Mouse (Mus musculus) frontal cortex, postnatal 14 days (tissue): Measurements from ENCODE around the gene Gpi1.
A peak's percentile ranks its signal among the peaks of the same experiment; 100 is the strongest.
"Not testable (repeated sequence)": the region's sequence is repeated elsewhere in the genome, so short reads cannot be mapped to it uniquely, and the experiment has no call there.

Experiments
- DNase-seq, 2 experiments: peaks; one replicate each; pipeline ENCODE4 v3.0.0; 2022; ENCODE audit warnings: low spot score in 2 of 2

Gene Gpi1

GRCm38 (mm10) chr7:34229691-34230111 is 435 bp downstream of the Gpi1 start:
- peak; percentile 47 to 50 for DNase-seq

- no peak for DNase-seq
Observed at GRCm38 (mm10) chr7:34229153-34229552, 983 bp downstream of the Gpi1 start.

- DNase-seq, result no peak
Observed at GRCm38 (mm10) chr7:34228641-34229040, 1.5 kb downstream of the Gpi1 start.

GRCm38 (mm10) chr7:34226846-34227245 is 3.3 kb downstream of the Gpi1 start:
- no peak for DNase-seq

- DNase-seq, result no peak
Observed at GRCm38 (mm10) chr7:34226086-34226485, 4.0 kb downstream of the Gpi1 start.

GRCm38 (mm10) chr7:34224308-34224707 is 5.8 kb downstream of the Gpi1 start:
- DNase-seq, result no peak

GRCm38 (mm10) chr7:34222340-34222739 is 7.8 kb downstream of the Gpi1 start:
- no peak for DNase-seq

GRCm38 (mm10) chr7:34221594-34222250 is 8.4 kb downstream of the Gpi1 start:
- no peak for DNase-seq

GRCm38 (mm10) chr7:34218496-34218895 is 11.6 kb downstream of the Gpi1 start:
- no peak for DNase-seq

GRCm38 (mm10) chr7:34216474-34216873 is 13.7 kb downstream of the Gpi1 start:
- DNase-seq, result no peak

- no peak for DNase-seq
Observed at GRCm38 (mm10) chr7:34215481-34215880, 14.7 kb downstream of the Gpi1 start.

- DNase-seq, result no peak
Observed at GRCm38 (mm10) chr7:34214644-34215043, 15.5 kb downstream of the Gpi1 start.

GRCm38 (mm10) chr7:34213281-34213680 is 16.9 kb downstream of the Gpi1 start:
- DNase-seq, result no peak

GRCm38 (mm10) chr7:34208027-34208745 is 21.9 kb downstream of the Gpi1 start:
- no peak for DNase-seq

- no peak for DNase-seq
Observed at GRCm38 (mm10) chr7:34206331-34206730, 23.8 kb downstream of the Gpi1 start.

- not testable (repeated sequence) for DNase-seq
Observed at GRCm38 (mm10) chr7:34202147-34202546, 28.0 kb downstream of the Gpi1 start.

GRCm38 (mm10) chr7:34200829-34201228 is 29.3 kb downstream of the Gpi1 start:
- DNase-seq, result no peak

GRCm38 (mm10) chr7:34198346-34198745 is 31.8 kb downstream of the Gpi1 start:
- DNase-seq, result no peak

- peak; percentile 87 to 90 for DNase-seq
Observed at GRCm38 (mm10) chr7:34196132-34197128, 33.7 kb downstream of the Gpi1 start, which contains the start of gene Pdcd2l. Pdcd2l (minus strand) TSS chr7:34196661.

- DNase-seq, result no peak
Observed at GRCm38 (mm10) chr7:34195632-34196031, 34.5 kb downstream of the Gpi1 start.

- no peak for DNase-seq
Observed at GRCm38 (mm10) chr7:34192825-34193224, 37.3 kb downstream of the Gpi1 start.

- DNase-seq, result no peak
Observed at GRCm38 (mm10) chr7:34189376-34189989, 40.7 kb downstream of the Gpi1 start.
